Mouse (Mus musculus): ENCODE results near the gene Ccl5. TPM values are rescaled to one million over a fixed set of nuclear protein-coding genes. Genes with fewer than 3 reads are reported as not detected.

The Ccl5 gene
- polyA plus RNA-seq, 1 experiment from 2014 or later, result not detected

- H3K4me1 ChIP-seq, result peaks cover 13% of the 10 kb centered on the region
- no peaks in the 10 kb centered on the region for H3K9me3 ChIP-seq
- H3K27ac ChIP-seq (replicated peaks), result no peak overlapping the region
- no peaks in the 10 kb centered on the region for H3K27me3 ChIP-seq (replicated peaks; ENCODE audit: low read depth, poor library complexity, severe bottlenecking)
- no peak overlapping the region for H3K4me3 ChIP-seq
- WGBS, result 56% methylated on average over 13 of the region's 13 CpGs
- no peak for DNase-seq (ENCODE audit: low spot score)
- H3K36me3 ChIP-seq (replicated peaks), result no peaks in the 10 kb centered on the region
Observed at GRCm38 (mm10) chr11:83534609-83535423, 4.5 kb upstream of the Ccl5 start.

GRCm38 (mm10) chr11:83534143-83534542, 3.8 kb upstream of the Ccl5 start:
- WGBS, result 84% methylated on average over 8 of the region's 8 CpGs

GRCm38 (mm10) chr11:83533192-83533591, 2.9 kb upstream of the Ccl5 start:
- Histone ChIP-seq H3K27ac (replicated peaks) (no peak overlapping the region), H3K4me1 (peaks cover 13% of the 10 kb centered on the region), H3K4me3 (no peak overlapping the region), H3K36me3 (replicated peaks) (no peaks in the 10 kb centered on the region), H3K9me3 (no peaks in the 10 kb centered on the region), H3K27me3 (replicated peaks; ENCODE audit: low read depth, poor library complexity, severe bottlenecking) (no peaks in the 10 kb centered on the region)
- DNase-seq (ENCODE audit: low spot score), result no peak
- WGBS, result 91% methylated on average over 1 of the region's 1 CpGs

More at GRCm38 (mm10) chr11:83534143-83534542, 3.8 kb upstream of the Ccl5 start:
- Histone ChIP-seq H3K27me3 (replicated peaks; ENCODE audit: low read depth, poor library complexity, severe bottlenecking) (no peaks in the 10 kb centered on the region), H3K27ac (replicated peaks) (no peak overlapping the region; the same call in 1 of the 2 replicates), H3K4me3 (no peak overlapping the region), H3K9me3 (no peaks in the 10 kb centered on the region), H3K4me1 (peaks cover 13% of the 10 kb centered on the region), H3K36me3 (replicated peaks) (no peaks in the 10 kb centered on the region)
- DNase-seq (ENCODE audit: low spot score), result no peak

GRCm38 (mm10) chr11:83529024-83529423, 1.3 kb downstream of the Ccl5 start:
- no peak overlapping the region for H3K27ac ChIP-seq (replicated peaks)
- no peak for DNase-seq (ENCODE audit: low spot score)
- no peaks in the 10 kb centered on the region for H3K36me3 ChIP-seq (replicated peaks)
- 69% methylated on average over 12 of the region's 12 CpGs for WGBS
- no peaks in the 10 kb centered on the region for H3K27me3 ChIP-seq (replicated peaks; ENCODE audit: low read depth, poor library complexity, severe bottlenecking)
- no peaks in the 10 kb centered on the region for H3K9me3 ChIP-seq
- no peak overlapping the region for H3K4me3 ChIP-seq
- H3K4me1 ChIP-seq, result peaks cover 1% of the 10 kb centered on the region

DNA sequence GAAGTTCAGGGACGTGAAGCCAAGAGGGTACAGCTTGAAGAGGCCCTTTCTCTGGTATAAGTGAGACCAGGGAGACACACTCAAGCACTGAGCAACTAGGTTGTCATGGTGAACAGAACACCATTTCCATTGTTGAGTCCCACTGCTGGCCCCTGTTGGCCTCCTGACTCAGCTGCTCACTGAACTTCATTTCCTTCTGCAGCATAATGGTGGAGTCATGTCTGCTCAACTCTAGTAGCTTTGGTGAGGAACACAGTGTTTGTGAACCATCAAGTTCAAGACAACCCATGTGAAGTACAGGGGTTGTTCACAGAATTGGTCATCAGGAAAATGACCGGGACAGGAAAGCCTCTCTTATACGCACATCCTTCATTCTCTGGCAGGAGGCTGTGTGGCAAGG, 8.2 kb downstream of the Ccl5 start, which contains the start of gene Heatr9:
Gene Heatr9, minus strand, starts transcription at position 101 of the 400 bp plus-strand sequence.
- no peak for DNase-seq (ENCODE audit: low spot score)
- Histone ChIP-seq H3K27me3 (replicated peaks; ENCODE audit: low read depth, poor library complexity, severe bottlenecking) (no peaks in the 10 kb centered on the region), H3K27ac (replicated peaks) (no peak within 1 kb of the TSS), H3K4me3 (no peak within 1 kb of the TSS), H3K9me3 (no peaks in the 10 kb centered on the region), H3K36me3 (replicated peaks) (peaks cover 5% of the 10 kb centered on the region; the same call in 1 of the 2 replicates), H3K4me1 (no peaks in the 10 kb centered on the region)
- 89% methylated on average over 3 of the region's 3 CpGs for WGBS

- Histone ChIP-seq H3K27ac (replicated peaks) (no peak overlapping the region), H3K27me3 (replicated peaks; ENCODE audit: low read depth, poor library complexity, severe bottlenecking) (no peaks in the 10 kb centered on the region), H3K4me3 (no peak overlapping the region), H3K36me3 (replicated peaks) (peaks cover 10% of the 10 kb centered on the region; the same call in 1 of the 2 replicates), H3K4me1 (no peaks in the 10 kb centered on the region), H3K9me3 (no peaks in the 10 kb centered on the region)
- DNase-seq (ENCODE audit: low spot score), result no peak
- 76% methylated on average over 6 of the region's 6 CpGs for WGBS
Observed at GRCm38 (mm10) chr11:83518371-83518770, 11.9 kb downstream of the Ccl5 start.

DNA sequence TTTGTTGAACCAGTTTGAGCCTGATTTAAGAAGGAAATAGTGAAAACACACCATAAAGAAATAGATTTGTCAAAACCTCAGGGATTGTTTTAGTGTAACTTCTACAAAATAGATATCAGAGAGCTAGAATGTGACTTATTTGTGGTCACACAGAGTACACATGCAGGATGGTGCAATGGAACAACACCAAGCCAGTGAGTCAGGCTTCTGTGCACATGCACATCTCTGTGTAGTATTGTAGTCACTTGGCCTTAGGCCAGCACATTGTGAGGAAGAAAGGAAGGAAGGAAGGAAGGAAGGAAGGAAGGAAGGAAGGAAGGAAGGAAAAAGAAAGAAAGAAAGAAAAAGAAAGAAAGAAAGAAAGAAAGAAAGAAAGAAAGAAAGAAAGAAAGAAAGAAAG, 13.2 kb downstream of the Ccl5 start:
- Histone ChIP-seq H3K27me3 (replicated peaks; ENCODE audit: low read depth, poor library complexity, severe bottlenecking) (no peaks in the 10 kb centered on the region), H3K4me3 (no peak overlapping the region), H3K4me1 (no peaks in the 10 kb centered on the region), H3K36me3 (replicated peaks) (peaks cover 10% of the 10 kb centered on the region; the same call in 1 of the 2 replicates), H3K27ac (replicated peaks) (no peak overlapping the region), H3K9me3 (no peaks in the 10 kb centered on the region)
- no peak for DNase-seq (ENCODE audit: low spot score)

DNA sequence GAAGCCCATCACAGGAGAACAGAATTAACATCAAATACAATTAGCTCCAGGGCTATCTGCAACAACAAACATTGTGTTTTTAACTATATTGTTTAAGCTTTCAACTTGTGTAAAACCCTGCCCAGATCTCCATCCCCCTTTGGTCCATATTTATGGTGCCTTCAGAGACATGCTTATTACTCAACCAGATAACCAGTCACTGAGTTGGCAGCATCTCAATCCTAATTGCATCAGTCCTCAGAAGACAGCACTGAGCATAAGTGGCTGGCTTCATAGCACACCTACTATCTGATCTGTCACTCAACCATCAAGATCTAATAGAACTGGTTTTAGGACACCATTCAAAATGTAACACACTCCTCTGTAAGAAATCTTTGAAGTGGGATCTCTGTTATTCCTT, 20.8 kb downstream of the Ccl5 start:
- H3K4me3 ChIP-seq, result no peak overlapping the region
- no peaks in the 10 kb centered on the region for H3K27me3 ChIP-seq (replicated peaks; ENCODE audit: low read depth, poor library complexity, severe bottlenecking)
- no peaks in the 10 kb centered on the region for H3K9me3 ChIP-seq
- peaks cover 52% of the 10 kb centered on the region for H3K36me3 ChIP-seq (replicated peaks)
- H3K27ac ChIP-seq (replicated peaks), result no peak overlapping the region
- no peak for DNase-seq (ENCODE audit: low spot score)
- H3K4me1 ChIP-seq, result no peaks in the 10 kb centered on the region

- Histone ChIP-seq H3K27ac (replicated peaks) (no peak overlapping the region), H3K4me1 (no peaks in the 10 kb centered on the region), H3K27me3 (replicated peaks; ENCODE audit: low read depth, poor library complexity, severe bottlenecking) (no peaks in the 10 kb centered on the region), H3K4me3 (no peak overlapping the region), H3K9me3 (no peaks in the 10 kb centered on the region), H3K36me3 (replicated peaks) (peaks cover 98% of the 10 kb centered on the region)
- WGBS, result 93% methylated on average over 5 of the region's 5 CpGs
- no peak for DNase-seq (ENCODE audit: low spot score)
Observed at GRCm38 (mm10) chr11:83504308-83504707, 26.0 kb downstream of the Ccl5 start.

DNA sequence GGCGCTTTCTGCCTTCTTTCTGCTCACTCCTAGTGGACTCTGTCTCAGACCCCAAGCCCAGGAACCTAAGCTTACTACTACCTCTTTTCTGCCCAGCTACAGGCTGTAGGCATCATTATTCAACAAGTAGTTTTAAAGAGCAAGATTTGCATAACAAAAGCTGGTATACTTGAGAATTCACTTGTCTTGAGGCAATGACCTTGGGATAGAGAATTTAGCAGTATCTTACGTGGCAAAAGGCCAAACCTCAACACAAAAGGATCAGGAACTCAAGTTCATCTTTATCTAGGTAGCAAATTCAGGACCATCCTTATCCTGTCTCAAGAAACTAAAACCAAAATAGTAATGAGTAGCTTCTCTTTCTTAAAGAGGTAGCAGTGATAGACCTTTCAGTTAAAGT, 34.7 kb downstream of the Ccl5 start:
- Histone ChIP-seq H3K27ac (replicated peaks) (no peak overlapping the region), H3K4me3 (no peak overlapping the region), H3K27me3 (replicated peaks; ENCODE audit: low read depth, poor library complexity, severe bottlenecking) (no peaks in the 10 kb centered on the region), H3K36me3 (replicated peaks) (peaks cover 89% of the 10 kb centered on the region), H3K9me3 (no peaks in the 10 kb centered on the region), H3K4me1 (no peaks in the 10 kb centered on the region)
- DNase-seq (ENCODE audit: low spot score), result no peak
- WGBS, result 92% methylated on average over 2 of the region's 2 CpGs

GRCm38 (mm10) chr11:83491488-83491887, 38.8 kb downstream of the Ccl5 start:
- Histone ChIP-seq H3K4me3 (no peak overlapping the region), H3K27ac (replicated peaks) (no peak overlapping the region), H3K4me1 (no peaks in the 10 kb centered on the region), H3K9me3 (no peaks in the 10 kb centered on the region), H3K36me3 (replicated peaks) (peaks cover 93% of the 10 kb centered on the region), H3K27me3 (replicated peaks; ENCODE audit: low read depth, poor library complexity, severe bottlenecking) (no peaks in the 10 kb centered on the region)
- 88% methylated on average over 4 of the region's 4 CpGs for WGBS
- no peak for DNase-seq (ENCODE audit: low spot score)

Data from embryonic facial prominence, embryonic 10.5 days (tissue).